Mouse (Mus musculus) lung, embryonic 15.5 days (tissue): ENCODE measurements around the gene Treh. TPM values are rescaled to one million over a fixed set of nuclear protein-coding genes. Genes with fewer than 3 reads are reported as not detected.

Experiments
- ATAC-seq: fragments of 200-750 bp; cut with Nextera tagmentation; 2 replicates; pipeline ENCODE4 v1.8.0; 2017; ENCODE audit warnings: moderate number of reproducible peaks, borderline replicate concordance; ENCODE audit not compliant: low FRiP score, low TSS enrichment; ENCODE audit errors: extremely low read depth
- H3K27ac ChIP-seq: fragments of 300-500 bp; sonication (generic); 2 replicates; pipeline ENCODE4 v1.5.1; 2015; ENCODE audit warnings: moderate library complexity, mild to moderate bottlenecking, inconsistent platforms
- H3K27me3 ChIP-seq: fragments of 300-500 bp; sonication (generic); 2 replicates; pipeline ENCODE4 v1.6.1; 2015; ENCODE audit warnings: inconsistent platforms
- H3K36me3 ChIP-seq: fragments of 300-500 bp; sonication (generic); 2 replicates; pipeline ENCODE4 v1.6.1; 2015; ENCODE audit warnings: inconsistent platforms
- H3K4me1 ChIP-seq: fragments of 300-500 bp; sonication (generic); 2 replicates; pipeline ENCODE4 v1.6.1; 2015; ENCODE audit warnings: inconsistent platforms
- H3K4me2 ChIP-seq: fragments of 300-500 bp; sonication (generic); 2 replicates; pipeline ENCODE4 v1.6.1; 2015; ENCODE audit warnings: inconsistent platforms, mild to moderate bottlenecking, moderate library complexity
- H3K4me3 ChIP-seq: fragments of 300-500 bp; sonication (generic); 2 replicates; pipeline ENCODE4 v1.5.1; 2015; ENCODE audit warnings: mild to moderate bottlenecking, inconsistent platforms
- H3K9ac ChIP-seq: fragments of 300-500 bp; sonication (generic); 2 replicates; pipeline ENCODE4 v1.6.1; 2015; ENCODE audit warnings: inconsistent platforms
- H3K9me3 ChIP-seq: fragments of 300-500 bp; sonication (generic); 2 replicates; pipeline ENCODE4 v1.6.1; 2016; ENCODE audit warnings: inconsistent platforms
- WGBS: fragments of 180-500 bp; shearing (Covaris S2); methylation state at CpG from one replicate; pipeline ENCODE4 v1.1.7; 2015; 5-methylcytosine and 5-hydroxymethylcytosine counted together
- polyA plus RNA-seq: library from polyadenylated mRNA; unstranded; fragments of >200 nt; fragmentation: Nextera tagmentation; extraction: Ambion mirVana; gene quantifications from 2 replicates; pipeline ENCODE4 v1.2.1, GENCODE M21; 2015

Gene Treh
- polyA plus RNA-seq, 1 experiment from 2014 or later, result not detected

DNA sequence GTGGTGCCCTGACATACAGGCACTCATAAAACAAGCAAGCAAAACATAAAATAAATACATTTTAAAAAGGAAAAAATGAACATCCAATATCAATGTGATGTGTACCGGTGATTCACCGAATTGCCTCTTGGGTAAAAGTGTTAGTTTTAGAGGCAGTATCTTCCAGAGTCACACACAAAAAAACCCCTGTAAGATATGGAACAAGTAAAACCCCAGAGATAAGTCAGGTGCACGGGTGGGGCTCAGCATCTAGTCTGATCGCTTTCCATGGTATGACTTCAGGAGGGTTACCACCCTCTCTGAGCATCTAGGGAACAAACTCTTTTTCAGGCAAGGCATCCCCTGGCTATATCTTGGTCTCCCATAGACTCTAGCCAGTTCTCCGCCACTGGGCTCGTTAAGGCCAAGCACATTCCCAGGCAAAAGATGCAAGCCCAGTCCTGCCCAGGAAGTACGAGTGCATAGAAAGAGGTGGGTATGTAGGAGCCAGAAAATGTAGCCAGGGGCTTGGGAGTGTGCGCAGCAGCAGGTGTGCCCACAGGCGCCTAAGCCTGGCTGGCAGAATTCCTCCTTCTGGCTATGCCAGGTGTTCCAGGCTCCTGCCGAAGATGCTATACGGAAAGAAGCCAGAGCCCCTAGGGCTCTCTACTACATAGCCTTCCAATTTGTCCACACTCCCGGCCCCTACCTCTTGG lies 46.1 kb downstream of the Treh start:
- no peaks in the 10 kb centered on the region for H3K27me3 ChIP-seq
- H3K36me3 ChIP-seq, result peaks cover 19% of the 10 kb centered on the region
- peaks cover 45% of the 10 kb centered on the region for H3K4me1 ChIP-seq
- WGBS, result 88% methylated on average over 12 of the region's 12 CpGs
- no peak overlapping the region for H3K9ac ChIP-seq
- ATAC-seq, result no peak
- H3K4me2 ChIP-seq, result no peak overlapping the region
- H3K27ac ChIP-seq, result no peak overlapping the region
- no peaks in the 10 kb centered on the region for H3K9me3 ChIP-seq
- no peak overlapping the region for H3K4me3 ChIP-seq

DNA sequence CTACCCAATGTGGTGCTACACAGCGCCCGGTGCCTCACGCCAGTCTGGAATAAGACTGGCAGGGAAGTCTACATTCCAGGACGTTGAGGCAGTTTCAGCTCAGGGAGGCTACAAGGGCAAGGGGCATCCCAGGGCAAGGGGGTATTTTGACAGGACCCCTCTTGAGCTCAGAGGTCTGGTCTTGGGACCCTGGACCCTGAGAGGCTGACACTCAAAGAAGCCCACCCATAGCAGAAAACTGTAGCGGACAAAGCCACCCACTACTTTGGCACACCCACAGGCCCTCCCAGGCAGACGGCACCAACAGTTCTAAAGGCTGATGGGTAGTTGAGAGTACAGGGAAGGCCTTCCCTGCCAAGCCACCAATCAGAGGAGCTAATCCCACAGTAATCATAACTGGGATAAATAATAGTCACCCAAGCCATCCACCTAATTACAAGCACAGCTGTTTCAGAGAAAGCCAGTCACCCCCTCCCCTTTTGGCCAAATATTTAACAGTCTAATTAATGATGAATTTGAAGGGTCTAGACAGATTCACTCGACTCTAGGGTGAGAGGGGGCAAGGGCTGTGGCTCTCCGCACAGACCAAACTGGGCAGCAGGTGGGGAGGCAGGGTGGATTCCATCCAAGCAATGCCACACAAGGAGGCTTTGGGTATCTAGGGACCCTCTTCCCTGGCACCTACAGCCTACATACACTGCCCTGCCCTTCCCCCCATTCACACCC lies 46.8 kb downstream of the Treh start:
- H3K9me3 ChIP-seq, result no peaks in the 10 kb centered on the region
- H3K27ac ChIP-seq, result no peak overlapping the region
- peak overlapping the region; percentile 62; the same call in 1 of the 2 replicates for H3K4me3 ChIP-seq
- H3K4me1 ChIP-seq, result peaks cover 52% of the 10 kb centered on the region
- WGBS, result 75% methylated on average over 8 of the region's 8 CpGs
- H3K4me2 ChIP-seq, result peak overlapping the region; percentile 94
- no peak for ATAC-seq
- no peaks in the 10 kb centered on the region for H3K27me3 ChIP-seq
- H3K36me3 ChIP-seq, result peaks cover 19% of the 10 kb centered on the region
- H3K9ac ChIP-seq, result peak overlapping the region; percentile 70; the same call in 1 of the 2 replicates

DNA sequence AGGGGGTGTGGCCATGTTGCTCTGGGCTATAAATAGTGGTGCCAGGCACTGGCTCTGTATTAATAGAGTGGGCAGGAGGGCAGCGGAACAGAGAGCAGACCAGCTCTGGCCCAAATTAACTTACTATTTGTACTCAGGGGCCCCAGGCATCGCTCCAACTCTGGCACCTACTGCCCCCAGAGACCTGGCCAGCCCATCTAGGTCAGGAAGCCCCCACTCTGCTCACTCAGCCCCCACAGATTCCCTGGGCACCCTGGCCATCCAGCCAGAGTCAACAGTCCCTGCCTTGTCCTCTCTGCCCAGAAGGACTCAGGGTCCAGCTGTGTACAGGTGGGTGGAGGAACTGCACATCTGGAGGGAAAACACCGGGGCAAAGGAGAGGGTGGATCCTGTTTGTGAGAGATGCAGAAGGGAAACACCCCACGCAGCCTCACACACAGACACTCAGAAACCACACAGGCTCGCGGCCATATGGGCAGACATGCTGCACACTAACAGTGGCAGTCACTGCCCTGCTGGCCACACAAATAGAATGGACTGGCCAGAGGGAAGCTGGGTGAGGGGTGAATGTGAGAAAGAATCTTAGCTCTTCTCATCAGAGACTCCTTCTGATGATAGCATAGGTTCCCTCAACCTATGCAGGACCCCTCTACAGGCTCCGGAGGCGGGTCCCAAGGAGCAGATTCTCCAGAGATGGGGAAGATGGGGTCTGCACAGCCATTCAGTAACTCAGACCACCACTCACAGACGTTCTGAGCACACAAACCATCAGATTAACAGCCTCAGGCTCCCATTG lies 47.5 kb downstream of the Treh start:
- peaks cover 13% of the 10 kb centered on the region; the same call in 1 of the 2 replicates for H3K36me3 ChIP-seq
- peak overlapping the region; percentile 94 for H3K4me2 ChIP-seq
- peak overlapping the region; percentile 70 for H3K9ac ChIP-seq
- no peaks in the 10 kb centered on the region for H3K9me3 ChIP-seq
- H3K4me3 ChIP-seq, result peak overlapping the region; percentile 62
- 0 out of 2 replicates have a peak, but pooled peaks have one; percentile 2 for ATAC-seq
- H3K27me3 ChIP-seq, result no peaks in the 10 kb centered on the region
- H3K4me1 ChIP-seq, result peaks cover 60% of the 10 kb centered on the region
- H3K27ac ChIP-seq, result peak overlapping the region; percentile 64
- WGBS, result 19% methylated on average over 9 of the region's 9 CpGs

DNA sequence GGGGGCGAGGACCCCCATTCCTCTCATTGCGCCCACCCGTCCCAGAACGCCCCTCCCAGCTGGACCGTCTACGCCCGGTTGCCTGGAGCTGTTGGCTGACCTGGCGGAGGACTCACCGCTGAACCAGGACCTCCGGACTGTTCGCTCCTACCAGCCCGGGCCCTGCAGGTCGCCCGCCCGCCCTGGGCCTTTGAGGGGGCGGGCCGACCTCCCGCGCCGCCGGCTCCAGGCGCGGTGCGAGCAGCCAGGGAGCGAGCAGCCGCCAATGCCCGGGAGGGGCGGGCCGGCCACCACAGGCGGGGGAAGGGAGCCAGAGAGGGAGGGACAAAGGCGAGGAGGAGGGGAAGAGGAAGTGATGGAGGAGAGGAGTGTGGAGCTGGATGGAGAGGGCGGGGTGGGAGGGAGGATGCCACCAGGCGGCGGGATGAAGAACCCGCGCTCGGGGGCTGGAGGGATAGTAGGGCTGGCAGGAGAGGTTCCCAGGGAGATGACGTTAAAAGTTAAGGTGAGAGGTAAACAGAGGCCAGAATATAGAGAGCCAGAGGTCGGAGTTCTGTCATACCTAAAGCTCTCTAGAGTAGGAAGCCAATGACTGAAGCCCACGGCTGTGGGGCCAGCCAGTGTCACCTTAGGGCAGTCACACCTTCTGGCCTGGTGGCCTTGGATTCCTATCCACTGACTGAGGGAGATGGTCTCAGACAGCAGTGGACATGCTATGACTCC lies 48.3 kb downstream of the Treh start:
- ATAC-seq, result peak; percentile 83
- H3K4me3 ChIP-seq, result peak overlapping the region; percentile 62

DNA sequence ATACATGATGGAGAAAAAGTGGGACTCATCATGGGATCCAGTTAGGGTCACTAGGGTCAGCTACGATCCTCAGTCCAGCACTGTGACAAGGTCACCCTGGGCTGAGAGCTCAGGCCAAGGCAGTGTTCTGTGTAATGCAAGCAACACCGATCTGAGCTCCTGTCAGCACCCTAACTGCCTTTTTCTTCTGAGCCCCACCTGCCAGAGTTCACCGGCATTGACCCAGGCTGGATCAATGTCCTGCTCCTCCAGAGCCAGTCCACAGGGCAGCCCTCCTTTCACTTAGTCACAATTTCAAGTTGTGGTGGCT lies 48.8 kb downstream of the Treh start:
- WGBS, result 87% methylated on average over 3 of the region's 3 CpGs
- Histone ChIP-seq H3K4me1 (peaks cover 73% of the 10 kb centered on the region), H3K9ac (0 out of 2 replicates have a peak overlapping the region, but pooled peaks have one; percentile 70), H3K36me3 (peaks cover 6% of the 10 kb centered on the region; the same call in 1 of the 2 replicates), H3K4me2 (peak overlapping the region; percentile 94; the same call in 1 of the 2 replicates), H3K27ac (peak overlapping the region; percentile 54; the same call in 1 of the 2 replicates), H3K4me3 (peak overlapping the region; percentile 62), H3K9me3 (no peaks in the 10 kb centered on the region), H3K27me3 (no peaks in the 10 kb centered on the region)
- ATAC-seq, result no peak

More for the DNA sequence above, 48.3 kb downstream of the Treh start:
- Histone ChIP-seq H3K4me2 (peak overlapping the region; percentile 94), H3K27ac (peak overlapping the region; percentile 64), H3K4me1 (peaks cover 68% of the 10 kb centered on the region), H3K27me3 (no peaks in the 10 kb centered on the region), H3K9me3 (no peaks in the 10 kb centered on the region), H3K36me3 (peaks cover 6% of the 10 kb centered on the region; the same call in 1 of the 2 replicates), H3K9ac (peak overlapping the region; percentile 70)
- under 1% methylated on average over 40 of the region's 40 CpGs for WGBS

DNA sequence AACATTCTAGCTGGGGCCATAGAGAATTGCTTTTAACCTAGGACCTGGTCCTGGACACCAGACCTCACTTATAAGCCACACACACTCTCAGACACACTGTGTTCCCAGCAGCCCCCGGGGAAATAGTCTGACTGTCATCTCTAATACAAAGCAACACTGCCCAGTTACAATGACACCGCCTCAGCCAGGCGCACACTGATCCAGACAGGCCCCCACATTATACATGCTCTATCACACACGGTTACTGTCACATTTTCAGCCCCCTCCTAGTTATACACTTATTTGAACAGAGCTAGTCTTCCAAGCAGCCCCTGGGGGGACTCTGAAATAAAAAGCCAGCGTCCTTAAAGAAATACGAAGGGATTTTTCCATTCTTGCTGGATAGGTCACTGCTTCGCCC lies 49.5 kb downstream of the Treh start:
- Histone ChIP-seq H3K9ac (no peak overlapping the region), H3K27ac (peak overlapping the region; percentile 85), H3K9me3 (no peaks in the 10 kb centered on the region), H3K27me3 (no peaks in the 10 kb centered on the region), H3K4me3 (no peak overlapping the region), H3K4me1 (peaks cover 80% of the 10 kb centered on the region), H3K36me3 (0 out of 2 replicates have a peak, but pooled peaks cover 6% of the 10 kb centered on the region), H3K4me2 (no peak overlapping the region)
- 66% methylated on average over 7 of the region's 7 CpGs for WGBS
- no peak for ATAC-seq

DNA sequence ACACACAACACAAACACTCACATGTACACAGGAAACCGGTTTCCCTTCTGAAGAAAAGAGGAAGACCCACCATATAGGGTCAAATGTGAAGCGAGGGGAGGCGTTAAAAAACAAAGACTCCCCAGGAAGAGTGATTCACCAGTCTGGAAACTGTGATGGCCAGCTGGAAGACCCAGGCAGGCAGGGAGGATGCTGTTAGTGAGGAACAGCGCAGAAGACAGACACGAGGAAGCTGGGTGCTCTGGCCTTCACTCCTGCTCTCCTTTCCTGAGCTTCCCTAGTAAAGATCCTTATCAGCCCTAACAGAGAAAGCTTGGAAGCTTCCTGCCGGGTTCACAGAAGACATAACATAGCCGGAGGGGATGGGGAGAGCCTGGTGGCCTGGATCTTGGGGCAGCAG lies 50.0 kb downstream of the Treh start:
- peak overlapping the region; percentile 85 for H3K27ac ChIP-seq
- no peak overlapping the region for H3K4me2 ChIP-seq
- H3K4me1 ChIP-seq, result peaks cover 81% of the 10 kb centered on the region
- no peaks in the 10 kb centered on the region for H3K27me3 ChIP-seq
- H3K4me3 ChIP-seq, result no peak overlapping the region
- WGBS, result 33% methylated on average over 7 of the region's 7 CpGs
- no peaks in the 10 kb centered on the region for H3K9me3 ChIP-seq
- ATAC-seq, result no peak
- H3K9ac ChIP-seq, result no peak overlapping the region
- 0 out of 2 replicates have a peak, but pooled peaks cover 4% of the 10 kb centered on the region for H3K36me3 ChIP-seq

DNA sequence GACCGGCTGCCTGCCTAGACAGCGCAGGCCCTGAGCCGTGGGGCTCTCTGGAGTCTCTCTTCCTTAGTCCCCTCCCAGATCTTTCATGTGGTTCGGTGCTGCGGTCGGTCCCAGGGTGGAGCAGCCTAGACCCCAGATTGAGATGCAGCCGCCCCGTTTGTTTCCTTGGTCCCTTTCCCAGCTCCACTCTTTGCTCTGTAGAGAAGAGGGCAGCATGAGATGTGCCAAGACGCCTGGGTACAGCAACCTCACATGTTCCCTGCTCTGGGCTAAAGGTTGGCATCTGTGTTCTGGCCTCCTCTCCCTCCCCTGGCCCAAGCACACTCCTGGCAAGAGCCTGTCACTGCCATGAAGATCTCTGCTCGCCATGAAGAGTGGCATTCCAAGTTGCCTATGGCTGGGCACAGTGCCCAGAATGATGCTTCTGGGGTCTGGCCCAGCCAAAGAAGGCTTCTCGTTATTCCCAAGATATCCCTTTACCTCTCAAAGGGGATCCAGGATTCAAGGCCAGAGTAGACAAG lies 50.5 kb downstream of the Treh start:
- no peaks in the 10 kb centered on the region for H3K9me3 ChIP-seq
- H3K4me1 ChIP-seq, result peaks cover 81% of the 10 kb centered on the region
- no peak for ATAC-seq
- no peak overlapping the region for H3K4me3 ChIP-seq
- H3K36me3 ChIP-seq, result 0 out of 2 replicates have a peak, but pooled peaks cover 2% of the 10 kb centered on the region
- H3K27ac ChIP-seq, result peak overlapping the region; percentile 85
- no peaks in the 10 kb centered on the region for H3K27me3 ChIP-seq
- WGBS, result 52% methylated on average over 11 of the region's 11 CpGs
- no peak overlapping the region for H3K9ac ChIP-seq
- no peak overlapping the region for H3K4me2 ChIP-seq

DNA sequence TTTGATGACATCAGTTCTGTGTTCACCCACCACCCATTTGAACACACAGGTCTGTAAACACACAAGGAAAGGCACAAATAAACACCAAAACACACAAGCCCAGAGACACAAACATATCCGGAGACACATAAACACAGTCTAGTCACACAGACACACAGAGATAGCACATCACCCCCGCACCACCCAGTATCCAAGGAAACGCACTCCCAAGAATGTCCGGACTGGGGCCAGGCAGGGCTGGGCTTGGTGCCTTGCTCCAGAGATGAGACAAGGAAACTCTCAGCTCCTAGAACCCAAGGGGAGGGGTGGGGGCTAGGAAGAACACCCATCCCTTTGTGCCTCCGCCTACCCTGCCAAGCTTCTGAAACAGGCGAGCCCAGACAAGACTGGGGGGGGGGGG lies 51.2 kb downstream of the Treh start:
- peak overlapping the region; percentile 85 for H3K27ac ChIP-seq
- H3K9me3 ChIP-seq, result no peaks in the 10 kb centered on the region
- H3K4me1 ChIP-seq, result peaks cover 81% of the 10 kb centered on the region
- H3K4me2 ChIP-seq, result no peak overlapping the region
- WGBS, result 20% methylated on average over 6 of the region's 6 CpGs
- no peak overlapping the region for H3K9ac ChIP-seq
- ATAC-seq, result peak; percentile 35; the same call in 1 of the 2 replicates
- no peak overlapping the region for H3K4me3 ChIP-seq
- H3K27me3 ChIP-seq, result no peaks in the 10 kb centered on the region
- H3K36me3 ChIP-seq, result 0 out of 2 replicates have a peak, but pooled peaks cover 2% of the 10 kb centered on the region

DNA sequence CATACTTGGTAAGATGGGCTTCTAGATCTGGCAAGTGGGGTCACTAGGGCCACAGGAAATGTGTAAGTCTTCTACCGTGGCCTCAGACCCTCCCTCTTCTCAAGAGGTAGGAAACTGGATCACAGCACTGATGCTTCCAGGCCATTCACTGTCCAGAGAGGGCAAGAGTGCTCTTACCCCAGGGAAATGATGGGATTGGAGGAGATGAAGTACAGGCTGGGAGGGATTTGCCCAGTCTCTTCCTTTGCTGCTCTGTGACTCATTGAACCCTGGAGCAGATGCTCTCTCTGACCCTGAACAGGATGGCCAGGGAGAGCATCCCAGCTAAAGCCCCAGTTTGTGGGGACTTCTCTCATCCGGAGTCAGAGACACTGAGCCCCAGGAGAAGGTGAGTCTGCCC lies 51.6 kb downstream of the Treh start:
- Histone ChIP-seq H3K36me3 (0 out of 2 replicates have a peak, but pooled peaks cover 2% of the 10 kb centered on the region), H3K4me2 (no peak overlapping the region), H3K4me1 (peaks cover 76% of the 10 kb centered on the region), H3K9me3 (no peaks in the 10 kb centered on the region), H3K4me3 (no peak overlapping the region), H3K27ac (peak overlapping the region; percentile 85), H3K27me3 (no peaks in the 10 kb centered on the region), H3K9ac (no peak overlapping the region)
- ATAC-seq, result no peak
- 30% methylated on average over 2 of the region's 2 CpGs for WGBS
